ENCODE assay signal across 8 mouse cellular contexts in genomic region chr14:54913343-54913742, GRCm38 (mm10). TPM values are rescaled to one million over a fixed set of nuclear protein-coding genes. Genes with fewer than 3 reads are reported as not detected.
DNase-seq lines count a peak whose midpoint lies in the region; ATAC-seq and TF ChIP-seq lines count a peak whose summit lies in the region.

No protein-coding gene starts in this region.

- no peaks in the 10 kb centered on the region for H3K9me3 ChIP-seq in lung, embryonic 16.5 days (ENCODE audit: control insufficient read depth, low read length)
- H3K9me3 ChIP-seq in limb, embryonic 10.5 days (replicated peaks): no peaks in the 10 kb centered on the region

- no peak for TF ChIP-seq CTCF in cerebellum, adult 2 months (IDR thresholded peaks at IDR 0.05; ENCODE audit: borderline replicate concordance, insufficient read depth, low read depth, low read length)
- no peak for TF ChIP-seq CTCF in olfactory bulb, adult 2 months (IDR thresholded peaks at IDR 0.05; ENCODE audit: insufficient read depth, low read depth, low read length)

- no peaks in the 10 kb centered on the region for H3K27me3 ChIP-seq in cerebellum, adult 2 months (ENCODE audit: control insufficient read depth, insufficient read depth, low read length)
- no peaks in the 10 kb centered on the region for H3K27me3 ChIP-seq in lung, embryonic 16.5 days (ENCODE audit: control insufficient read depth, insufficient read depth, low read depth, low read length)
- 0 out of 2 replicates have a peak, but pooled peaks cover 5% of the 10 kb centered on the region for H3K27me3 ChIP-seq in limb, embryonic 10.5 days (ENCODE audit: low read depth, poor library complexity, severe bottlenecking)

- no peak for TF ChIP-seq POLR2A in cerebellum, adult 2 months (IDR thresholded peaks at IDR 0.05; ENCODE audit: borderline replicate concordance, insufficient read depth, low read length)
- TF ChIP-seq POLR2A in olfactory bulb, adult 2 months (IDR thresholded peaks at IDR 0.05; ENCODE audit: insufficient read depth, low read depth, low read length): no peak

- peak; percentile 36 to 60 for DNase-seq in cerebellum, adult 2 months
- no peak for DNase-seq in cerebellum, adult 11 months
- DNase-seq in lung, adult 18-20 months: no peak
- DNase-seq in limb, embryonic 10.5 days (ENCODE audit: low spot score): no peak
- DNase-seq in right cerebral cortex, postnatal 14 days: no peak
- no peak for DNase-seq in ovary, adult 18-20 months (ENCODE audit: low spot score)

- no peak for ATAC-seq in lung, embryonic 16.5 days (ENCODE audit: low read depth)

- peaks cover 7% of the 10 kb centered on the region for H3K4me1 ChIP-seq in cerebellum, adult 2 months (ENCODE audit: control insufficient read depth, insufficient read depth, low read length)
- H3K4me1 ChIP-seq in lung, embryonic 16.5 days (replicated peaks; ENCODE audit: control insufficient read depth, insufficient read depth, low read length): peaks cover 4% of the 10 kb centered on the region; the same call in 1 of the 2 replicates
- peaks cover 26% of the 10 kb centered on the region for H3K4me1 ChIP-seq in limb, embryonic 10.5 days
- H3K4me1 ChIP-seq in olfactory bulb, adult 2 months (ENCODE audit: control insufficient read depth, insufficient read depth, low read length): peaks cover 25% of the 10 kb centered on the region

- H3K4me2 ChIP-seq in lung, embryonic 16.5 days (ENCODE audit: low read depth, low read length): peak overlapping the region; percentile 99

- peak overlapping the region; percentile 91 for H3K9ac ChIP-seq in lung, embryonic 16.5 days (ENCODE audit: low read length)

- H3K27ac ChIP-seq in cerebellum, adult 2 months (ENCODE audit: insufficient read depth, low read length): peak overlapping the region; percentile 89
- peak overlapping the region; percentile 68; the same call in 1 of the 2 replicates for H3K27ac ChIP-seq in lung, embryonic 16.5 days (ENCODE audit: low read length)
- H3K27ac ChIP-seq in limb, embryonic 10.5 days: peak overlapping the region; percentile 95
- H3K27ac ChIP-seq in olfactory bulb, adult 2 months (ENCODE audit: insufficient read depth, low read depth, low read length): peak overlapping the region; percentile 97

- H3K36me3 ChIP-seq in lung, embryonic 16.5 days (ENCODE audit: control insufficient read depth, insufficient read depth, low read length): peaks cover 2% of the 10 kb centered on the region; the same call in 1 of the 2 replicates
- H3K36me3 ChIP-seq in limb, embryonic 10.5 days: peaks cover 61% of the 10 kb centered on the region

- WGBS in cerebellum, adult 2 months: 3% methylated on average over 10 of the region's 10 CpGs
- WGBS in lung, embryonic 16.5 days: 17% methylated on average over 10 of the region's 10 CpGs
- WGBS in limb, embryonic 10.5 days: 22% methylated on average over 10 of the region's 10 CpGs
- 12% methylated on average over 10 of the region's 10 CpGs for whole genome bisulfite sequencing in olfactory bulb, adult 2 months

- H3K4me3 ChIP-seq in cerebellum, adult 2 months (replicated peaks; ENCODE audit: insufficient read depth, low read depth, low read length): peak overlapping the region; percentile 86
- H3K4me3 ChIP-seq in lung, embryonic 16.5 days (ENCODE audit: low read length): peak overlapping the region; percentile 83
- peak overlapping the region; percentile 95 for H3K4me3 ChIP-seq in limb, embryonic 10.5 days
- H3K4me3 ChIP-seq in olfactory bulb, adult 2 months (ENCODE audit: insufficient read depth, low read depth, low read length): peak overlapping the region; percentile 76

RNA-seq across cellular contexts. Expression of gene Slc22a17, which starts 0.4 kb away (rescaled TPM):
- polyA plus RNA-seq in cerebellum, adult 2 months (2012; rRNA removed): 687 and 690 TPM in 2 replicates
- polyA plus RNA-seq in lung, embryonic 16.5 days (2015; fragmentation: Nextera tagmentation; extraction: Ambion mirVana): 27.2 and 28.3 TPM in 2 replicates
- polyA plus RNA-seq in limb, embryonic 10.5 days (2016; fragmentation: Nextera tagmentation; extraction: Ambion mirVana): 31.2 and 52.7 TPM in 2 replicates
- 220 TPM in 1 of 2 replicates, not detected in the other for polyA plus RNA-seq in olfactory bulb, adult 2 months (2012; ENCODE audit: insufficient read depth, insufficient read length, low replicate concordance, missing spikeins)

RNA-seq across cellular contexts. Expression of gene Efs, which starts 12.6 kb away (rescaled TPM):
- polyA plus RNA-seq in cerebellum, adult 2 months (2012; rRNA removed): 9.9 and 11.2 TPM in 2 replicates
- polyA plus RNA-seq in lung, embryonic 16.5 days (2015; fragmentation: Nextera tagmentation; extraction: Ambion mirVana): 24.6 and 26.0 TPM in 2 replicates
- polyA plus RNA-seq in limb, embryonic 10.5 days (2016; fragmentation: Nextera tagmentation; extraction: Ambion mirVana): 40.2 and 53.4 TPM in 2 replicates
- polyA plus RNA-seq in olfactory bulb, adult 2 months (2012; ENCODE audit: insufficient read depth, insufficient read length, low replicate concordance, missing spikeins): not detected in 2 replicates

RNA-seq across cellular contexts. Expression of gene Il25, which starts 19.2 kb away (rescaled TPM):
- 0.26 and 0.43 TPM in 2 replicates for polyA plus RNA-seq in cerebellum, adult 2 months (2012; rRNA removed)
- polyA plus RNA-seq in lung, embryonic 16.5 days (2015; fragmentation: Nextera tagmentation; extraction: Ambion mirVana): not detected in 2 replicates
- polyA plus RNA-seq in limb, embryonic 10.5 days (2016; fragmentation: Nextera tagmentation; extraction: Ambion mirVana): 0.14 TPM in 1 of 2 replicates, not detected in the other
- not detected in 2 replicates for polyA plus RNA-seq in olfactory bulb, adult 2 months (2012; ENCODE audit: insufficient read depth, insufficient read length, low replicate concordance, missing spikeins)

RNA-seq across cellular contexts. Expression of gene Pabpn1, which starts 21.0 kb away (rescaled TPM):
- 413 and 433 TPM in 2 replicates for polyA plus RNA-seq in cerebellum, adult 2 months (2012; rRNA removed)
- 89.1 and 92.8 TPM in 2 replicates for polyA plus RNA-seq in lung, embryonic 16.5 days (2015; fragmentation: Nextera tagmentation; extraction: Ambion mirVana)
- 173 and 178 TPM in 2 replicates for polyA plus RNA-seq in limb, embryonic 10.5 days (2016; fragmentation: Nextera tagmentation; extraction: Ambion mirVana)
- polyA plus RNA-seq in olfactory bulb, adult 2 months (2012; ENCODE audit: insufficient read depth, insufficient read length, low replicate concordance, missing spikeins): not detected in 2 replicates

RNA-seq across cellular contexts. Expression of gene Cmtm5, which starts 22.7 kb away (rescaled TPM):
- 215 and 237 TPM in 2 replicates for polyA plus RNA-seq in cerebellum, adult 2 months (2012; rRNA removed)
- polyA plus RNA-seq in lung, embryonic 16.5 days (2015; fragmentation: Nextera tagmentation; extraction: Ambion mirVana): 1.2 and 1.7 TPM in 2 replicates
- 0.38 and 1.2 TPM in 2 replicates for polyA plus RNA-seq in limb, embryonic 10.5 days (2016; fragmentation: Nextera tagmentation; extraction: Ambion mirVana)
- polyA plus RNA-seq in olfactory bulb, adult 2 months (2012; ENCODE audit: insufficient read depth, insufficient read length, low replicate concordance, missing spikeins): not detected in 2 replicates

Comparison
In these comparisons a context has a peak if more than half of its experiments do, and no peak if none do; other contexts are left out.
1. DNase-seq: peak in cerebellum, adult 2 months (2 of 2); none in cerebellum, adult 11 months (single experiment), lung, adult 18-20 months (0 of 2), limb, embryonic 10.5 days (single experiment), right cerebral cortex, postnatal 14 days (single experiment) and ovary, adult 18-20 months (single experiment).
2. RNA of gene Efs, which starts 12.6 kb away (polyA plus RNA-seq): 40.2 to 53.4 TPM in limb, embryonic 10.5 days, 24.6 to 26.0 TPM in lung, embryonic 16.5 days and 9.9 to 11.2 TPM in cerebellum, adult 2 months; not detected in olfactory bulb, adult 2 months; every median in the first group is over 10 times any median in the second.
3. Peak in every context shown above with its lines, with median percentiles within 50 percentile points of each other: H3K27ac ChIP-seq and H3K4me3 ChIP-seq.